Mouse (Mus musculus): ENCODE results near the gene Tfb1m. TPM values are rescaled to one million over a fixed set of nuclear protein-coding genes. Genes with fewer than 3 reads are reported as not detected.

Tfb1m gene
- polyA plus RNA-seq (2016; fragmentation: Nextera tagmentation; extraction: Ambion mirVana), result 18.4 and 20.4 TPM in 2 replicates

DNA sequence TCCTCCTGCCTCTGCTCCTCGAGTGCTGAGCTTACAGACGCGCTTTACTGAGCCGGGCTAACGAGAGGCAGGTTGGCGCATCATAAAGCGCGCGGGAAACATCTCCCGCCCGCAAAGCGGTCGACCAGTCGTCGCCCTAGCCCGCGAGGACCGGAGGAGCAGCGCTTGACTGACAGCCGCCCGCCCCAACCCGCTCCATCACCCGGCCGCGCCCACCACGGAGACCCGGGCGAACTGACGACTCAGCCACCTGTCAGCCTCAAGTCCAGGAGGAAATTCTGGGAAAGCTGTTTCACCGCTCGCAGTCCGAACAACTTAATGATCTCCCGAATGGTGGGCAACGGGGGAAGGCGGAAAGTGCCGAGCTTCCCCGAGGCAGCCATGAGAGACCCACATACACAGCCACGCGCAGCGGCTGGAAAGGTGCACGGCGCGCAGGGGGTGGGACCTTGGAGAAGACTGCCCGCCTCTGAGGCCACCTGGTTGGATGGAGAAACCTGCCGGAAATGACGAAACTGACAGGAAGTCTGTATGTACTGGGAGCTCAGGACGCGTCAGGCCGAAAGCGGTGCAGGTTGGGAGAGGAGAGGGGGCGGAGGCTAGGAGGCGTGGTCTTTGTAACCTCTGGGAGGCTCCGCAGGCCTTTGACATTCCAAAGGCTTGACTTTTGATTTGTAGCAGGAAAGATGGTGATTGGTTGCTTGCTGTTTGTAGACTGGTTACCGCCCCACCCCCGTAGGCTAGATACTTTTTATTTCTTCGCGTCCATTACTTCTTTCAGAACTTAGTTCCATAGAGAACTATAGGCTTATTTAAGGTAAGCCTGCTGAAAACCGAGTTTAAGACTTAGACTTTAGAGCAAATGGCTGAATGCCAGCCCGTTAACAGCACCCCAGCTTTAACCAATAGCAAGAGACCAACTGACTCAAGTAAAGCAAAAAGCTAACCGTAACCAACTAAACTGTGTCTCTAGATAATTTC lies at the start of gene Tfb1m:
Tfb1m (minus strand) TSS at position 451 of the 981 bp plus-strand sequence.
- H3K9me3 ChIP-seq (replicated peaks), result no peaks in the 10 kb centered on the region
- peaks cover 13% of the 10 kb centered on the region for H3K4me1 ChIP-seq (replicated peaks)
- peak within 1 kb of the TSS; percentile 70 for H3K4me2 ChIP-seq
- peak within 1 kb of the TSS; percentile 69 for H3K9ac ChIP-seq
- under 1% methylated on average over 60 of the region's 60 CpGs for WGBS
- peak within 1 kb of the TSS; percentile 55 for H3K27ac ChIP-seq (ENCODE audit: poor library complexity, severe bottlenecking)
- peak within 1 kb of the TSS; percentile 55 for H3K4me3 ChIP-seq
- H3K36me3 ChIP-seq, result 0 out of 2 replicates have a peak, but pooled peaks cover 6% of the 10 kb centered on the region
- H3K27me3 ChIP-seq (replicated peaks), result no peaks in the 10 kb centered on the region
- ATAC-seq (ENCODE audit: insufficient number of reproducible peaks, low FRiP score), result peak; percentile 99

DNA sequence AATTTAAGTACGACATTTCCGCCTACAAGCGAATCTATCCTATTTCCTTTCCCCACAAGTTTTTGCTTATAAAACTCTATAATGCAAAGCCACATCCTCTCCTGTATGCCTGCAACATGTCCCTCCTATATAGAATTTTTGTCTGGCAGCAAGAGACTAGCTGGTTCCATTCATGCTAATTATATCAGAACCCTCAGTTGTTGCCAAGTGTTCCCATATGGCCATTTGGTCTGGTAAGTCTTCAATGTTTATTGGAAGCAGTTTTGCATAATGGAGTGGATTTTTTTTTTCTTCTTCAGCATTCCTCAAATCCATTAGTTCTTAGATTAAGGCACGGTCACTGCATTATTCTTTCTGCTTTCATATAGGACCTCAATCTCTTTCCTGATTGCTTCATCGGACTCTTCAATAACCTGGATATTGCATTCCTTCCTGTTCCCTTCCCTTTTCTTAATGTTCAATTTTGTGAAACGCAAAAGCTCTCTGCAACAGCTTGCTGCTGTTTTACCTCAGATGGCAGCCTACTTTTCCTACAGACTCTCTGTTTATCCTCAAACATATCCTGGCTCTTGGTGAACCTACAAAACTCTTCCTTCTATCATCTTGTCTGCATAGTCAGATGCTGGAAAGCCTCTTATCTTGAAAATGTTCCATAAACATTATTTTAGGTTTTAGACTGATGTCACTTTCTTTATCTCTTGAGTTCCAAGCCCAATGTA lies 45.5 kb upstream of the Tfb1m start:
- Histone ChIP-seq H3K36me3 (no peaks in the 10 kb centered on the region), H3K9me3 (replicated peaks) (no peaks in the 10 kb centered on the region), H3K27me3 (replicated peaks) (no peaks in the 10 kb centered on the region), H3K9ac (no peak overlapping the region), H3K27ac (ENCODE audit: poor library complexity, severe bottlenecking) (no peak overlapping the region), H3K4me1 (replicated peaks) (no peaks in the 10 kb centered on the region), H3K4me3 (no peak overlapping the region), H3K4me2 (no peak overlapping the region)
- 79% methylated on average over 6 of the region's 6 CpGs for WGBS
- no peak for ATAC-seq (ENCODE audit: insufficient number of reproducible peaks, low FRiP score)

DNA sequence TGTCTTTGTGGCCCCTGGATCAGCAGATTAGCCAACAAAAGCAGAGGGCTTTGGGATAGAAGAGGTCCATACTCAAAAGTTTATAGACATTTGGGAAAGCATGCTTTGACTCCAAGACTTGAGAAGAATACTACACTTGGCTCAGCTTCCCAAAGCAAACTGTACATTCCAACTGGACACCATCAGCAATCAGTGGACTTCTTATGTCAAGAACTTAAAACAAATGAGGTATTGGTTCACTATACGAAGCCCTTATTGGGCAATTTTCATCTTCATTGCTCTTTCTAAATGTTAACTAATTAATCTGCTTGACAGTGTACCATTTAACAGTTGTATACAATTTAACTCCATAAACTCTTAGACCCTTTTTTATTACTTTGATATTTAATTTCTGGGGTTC lies 40.8 kb upstream of the Tfb1m start:
- H3K27me3 ChIP-seq (replicated peaks), result no peaks in the 10 kb centered on the region
- H3K4me1 ChIP-seq (replicated peaks), result no peaks in the 10 kb centered on the region
- no peak overlapping the region for H3K4me2 ChIP-seq
- no peaks in the 10 kb centered on the region for H3K9me3 ChIP-seq (replicated peaks)
- ATAC-seq (ENCODE audit: insufficient number of reproducible peaks, low FRiP score), result no peak
- H3K27ac ChIP-seq (ENCODE audit: poor library complexity, severe bottlenecking), result no peak overlapping the region
- H3K4me3 ChIP-seq, result no peak overlapping the region
- H3K9ac ChIP-seq, result no peak overlapping the region
- 62% methylated on average over 1 of the region's 1 CpGs for WGBS
- H3K36me3 ChIP-seq, result no peaks in the 10 kb centered on the region

DNA sequence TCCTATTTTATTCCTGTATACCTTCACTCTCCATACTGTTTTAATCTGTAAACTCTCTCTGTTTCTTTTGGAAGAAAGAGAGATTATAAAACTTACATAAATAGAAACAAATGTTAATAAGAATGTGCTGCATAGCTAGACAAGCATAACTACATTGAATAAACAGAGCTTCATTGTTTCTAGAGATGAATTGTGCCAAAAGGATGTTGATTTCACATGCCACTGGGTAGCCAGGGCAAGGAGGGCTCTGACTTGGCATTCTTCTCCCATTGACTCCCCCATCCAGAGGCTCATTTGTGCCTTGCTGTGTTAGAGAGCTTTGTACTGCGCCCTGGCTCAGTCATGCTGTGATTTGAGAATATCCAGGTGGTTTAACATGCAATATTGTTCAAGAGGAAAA lies 40.3 kb upstream of the Tfb1m start:
- no peak overlapping the region for H3K27ac ChIP-seq (ENCODE audit: poor library complexity, severe bottlenecking)
- ATAC-seq (ENCODE audit: insufficient number of reproducible peaks, low FRiP score), result no peak
- no peak overlapping the region for H3K4me2 ChIP-seq
- no peak overlapping the region for H3K9ac ChIP-seq
- H3K9me3 ChIP-seq (replicated peaks), result no peaks in the 10 kb centered on the region
- 52% methylated on average over 1 of the region's 1 CpGs for WGBS
- H3K4me1 ChIP-seq (replicated peaks), result no peaks in the 10 kb centered on the region
- no peaks in the 10 kb centered on the region for H3K27me3 ChIP-seq (replicated peaks)
- H3K4me3 ChIP-seq, result no peak overlapping the region
- H3K36me3 ChIP-seq, result no peaks in the 10 kb centered on the region

DNA sequence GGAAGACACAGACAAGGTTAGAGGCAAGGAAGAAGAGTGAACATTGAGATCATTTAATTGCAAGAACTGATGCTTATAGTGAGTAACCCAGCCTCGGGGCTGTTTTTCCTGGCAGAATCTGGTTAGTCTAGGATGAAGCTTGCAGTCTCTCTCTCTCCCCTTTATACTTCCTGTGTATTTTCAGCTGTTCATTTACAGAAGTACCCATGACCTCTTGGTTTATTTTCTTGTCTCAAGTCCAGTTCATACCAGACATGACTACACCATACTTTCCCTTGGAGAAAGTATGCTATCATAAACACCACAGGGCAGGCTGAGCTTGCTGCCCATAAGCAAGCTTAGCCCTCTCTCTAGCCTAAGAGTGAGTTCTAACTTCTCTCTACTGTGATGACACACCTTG lies 39.5 kb upstream of the Tfb1m start:
- Histone ChIP-seq H3K27me3 (replicated peaks) (no peaks in the 10 kb centered on the region), H3K4me1 (replicated peaks) (no peaks in the 10 kb centered on the region), H3K27ac (ENCODE audit: poor library complexity, severe bottlenecking) (no peak overlapping the region), H3K36me3 (no peaks in the 10 kb centered on the region), H3K4me3 (no peak overlapping the region), H3K4me2 (no peak overlapping the region), H3K9me3 (replicated peaks) (no peaks in the 10 kb centered on the region), H3K9ac (no peak overlapping the region)
- ATAC-seq (ENCODE audit: insufficient number of reproducible peaks, low FRiP score), result no peak
- 67% methylated on average over 1 of the region's 1 CpGs for WGBS

DNA sequence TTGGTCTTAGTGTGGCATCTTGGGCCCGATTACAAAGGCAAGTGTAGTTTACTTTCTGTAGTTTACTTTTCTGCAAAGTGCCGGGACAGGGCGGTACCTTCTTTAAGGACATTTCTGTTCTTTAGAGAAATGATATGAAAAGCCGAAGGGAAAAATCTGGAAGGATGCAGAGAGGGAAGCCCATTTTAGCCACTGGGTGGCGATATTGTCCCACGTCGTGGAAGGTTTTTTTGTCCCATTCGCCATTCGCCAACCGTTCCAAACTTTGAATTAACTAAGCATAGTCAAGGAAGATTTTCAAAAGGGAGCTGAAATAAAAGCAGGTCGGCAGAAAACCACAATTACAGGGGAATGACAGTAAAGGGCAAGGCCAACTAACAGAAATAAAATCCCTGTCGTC lies 13.3 kb upstream of the Tfb1m start:
- WGBS, result 5% methylated on average over 12 of the region's 12 CpGs
- peak overlapping the region; percentile 53 for H3K4me2 ChIP-seq
- no peaks in the 10 kb centered on the region for H3K9me3 ChIP-seq (replicated peaks)
- ATAC-seq (ENCODE audit: insufficient number of reproducible peaks, low FRiP score), result no peak
- H3K9ac ChIP-seq, result no peak overlapping the region
- no peaks in the 10 kb centered on the region for H3K4me1 ChIP-seq (replicated peaks)
- no peaks in the 10 kb centered on the region for H3K36me3 ChIP-seq
- no peak overlapping the region for H3K4me3 ChIP-seq
- no peak overlapping the region for H3K27ac ChIP-seq (ENCODE audit: poor library complexity, severe bottlenecking)
- no peaks in the 10 kb centered on the region for H3K27me3 ChIP-seq (replicated peaks)

DNA sequence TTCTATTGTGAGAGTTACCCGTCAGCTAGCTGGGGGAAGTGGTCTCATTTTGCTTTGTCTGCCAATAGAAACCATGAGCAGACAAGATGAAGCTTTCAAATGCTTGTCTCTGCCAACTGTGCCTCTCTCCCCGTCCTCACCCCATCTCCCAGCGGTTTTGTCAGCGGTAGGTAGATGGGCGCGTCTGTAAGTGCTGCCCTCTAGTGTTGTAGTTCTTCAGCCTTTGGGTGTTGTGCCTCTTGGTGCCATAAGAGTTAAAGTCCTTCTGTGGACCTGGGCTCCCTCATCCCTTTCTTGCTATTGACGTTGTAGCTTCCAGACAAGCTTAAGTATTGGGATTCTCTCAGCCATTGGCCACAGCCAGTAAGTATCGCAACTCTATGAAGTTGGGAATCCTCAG lies 4.8 kb upstream of the Tfb1m start:
- Histone ChIP-seq H3K36me3 (no peaks in the 10 kb centered on the region), H3K27ac (ENCODE audit: poor library complexity, severe bottlenecking) (no peak overlapping the region), H3K27me3 (replicated peaks) (no peaks in the 10 kb centered on the region), H3K4me2 (no peak overlapping the region), H3K4me3 (no peak overlapping the region), H3K9me3 (replicated peaks) (no peaks in the 10 kb centered on the region), H3K9ac (no peak overlapping the region), H3K4me1 (replicated peaks) (peaks cover 3% of the 10 kb centered on the region; the same call in 1 of the 2 replicates)
- 37% methylated on average over 8 of the region's 8 CpGs for WGBS
- ATAC-seq (ENCODE audit: insufficient number of reproducible peaks, low FRiP score), result no peak

DNA sequence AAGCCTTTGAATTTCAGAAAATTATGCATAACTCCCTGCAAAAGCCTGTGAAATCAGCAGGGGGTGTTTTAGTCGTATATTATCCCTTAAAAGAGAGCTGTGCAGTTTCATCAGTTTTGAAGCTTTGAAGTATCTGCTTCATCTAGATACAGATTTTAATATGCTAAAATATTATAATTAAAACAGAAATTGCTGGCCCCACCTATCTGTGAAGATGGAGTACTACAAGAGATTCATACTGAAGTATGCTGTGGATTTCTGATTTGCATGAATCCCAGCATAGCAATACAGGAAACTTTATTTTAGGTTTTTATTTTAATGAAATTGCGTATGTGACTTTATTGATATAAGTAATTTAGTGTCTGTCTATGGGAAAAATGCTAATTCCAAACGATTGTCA lies 3.0 kb upstream of the Tfb1m start:
- H3K36me3 ChIP-seq, result no peaks in the 10 kb centered on the region
- no peaks in the 10 kb centered on the region for H3K9me3 ChIP-seq (replicated peaks)
- H3K4me3 ChIP-seq, result no peak overlapping the region
- 72% methylated on average over 3 of the region's 3 CpGs for WGBS
- H3K27me3 ChIP-seq (replicated peaks), result no peaks in the 10 kb centered on the region
- peaks cover 13% of the 10 kb centered on the region for H3K4me1 ChIP-seq (replicated peaks)
- H3K4me2 ChIP-seq, result no peak overlapping the region
- ATAC-seq (ENCODE audit: insufficient number of reproducible peaks, low FRiP score), result no peak
- H3K27ac ChIP-seq (ENCODE audit: poor library complexity, severe bottlenecking), result no peak overlapping the region
- no peak overlapping the region for H3K9ac ChIP-seq

DNA sequence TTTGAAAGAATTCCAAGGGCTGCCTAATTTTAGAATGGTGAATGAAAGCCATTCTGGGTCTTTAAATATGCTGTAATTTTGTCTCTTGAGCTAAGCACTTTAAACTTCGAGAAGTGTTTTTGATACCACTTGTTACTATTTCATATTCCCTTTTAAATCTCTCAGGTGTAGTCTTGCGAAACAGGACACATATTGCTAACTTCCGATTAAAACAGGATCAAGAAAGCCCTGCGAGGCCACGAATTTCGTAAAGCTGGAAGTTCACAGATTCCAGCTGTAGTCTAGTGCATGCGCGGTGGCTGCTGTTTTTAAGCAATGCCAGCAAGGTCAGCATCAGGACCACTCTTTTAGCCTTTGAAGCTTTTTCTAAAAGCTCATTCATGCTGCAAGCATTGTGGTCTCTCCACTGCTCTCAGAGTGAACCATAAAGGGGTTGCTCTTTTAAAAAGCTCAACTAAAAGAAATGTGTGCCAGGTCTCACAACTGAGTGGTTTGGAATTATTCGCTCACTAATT lies 832 bp upstream of the Tfb1m start:
- Histone ChIP-seq H3K4me3 (peak overlapping the region; percentile 55), H3K36me3 (0 out of 2 replicates have a peak, but pooled peaks cover 6% of the 10 kb centered on the region), H3K9me3 (replicated peaks) (no peaks in the 10 kb centered on the region), H3K27ac (ENCODE audit: poor library complexity, severe bottlenecking) (peak overlapping the region; percentile 55), H3K4me1 (replicated peaks) (peaks cover 13% of the 10 kb centered on the region), H3K27me3 (replicated peaks) (no peaks in the 10 kb centered on the region), H3K4me2 (peak overlapping the region; percentile 70), H3K9ac (no peak overlapping the region)
- no peak for ATAC-seq (ENCODE audit: insufficient number of reproducible peaks, low FRiP score)
- WGBS, result 80% methylated on average over 9 of the region's 9 CpGs

DNA sequence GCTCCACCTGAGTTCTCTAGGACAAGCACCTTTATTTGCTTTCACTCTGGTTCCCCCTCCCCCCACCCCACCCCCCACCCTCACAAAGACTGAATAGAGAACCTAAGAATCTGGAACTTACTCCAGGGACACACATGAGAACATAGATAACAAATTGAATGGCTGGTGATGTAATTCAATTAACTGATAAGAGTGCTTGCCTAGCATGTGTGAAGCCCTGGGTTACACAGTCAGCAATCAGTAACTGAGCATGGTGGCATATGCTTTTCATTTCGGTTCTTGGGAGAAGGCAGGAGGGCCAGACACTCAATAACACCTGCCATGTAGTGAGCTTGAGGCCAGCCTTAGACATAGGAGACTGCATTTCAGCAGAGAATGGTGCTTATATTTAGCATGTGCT lies 1.3 kb downstream of the Tfb1m start:
- Histone ChIP-seq H3K4me2 (peak overlapping the region; percentile 70; the same call in 1 of the 2 replicates), H3K27me3 (replicated peaks) (no peaks in the 10 kb centered on the region), H3K9me3 (replicated peaks) (no peaks in the 10 kb centered on the region), H3K4me1 (replicated peaks) (peaks cover 13% of the 10 kb centered on the region), H3K36me3 (peaks cover 14% of the 10 kb centered on the region), H3K4me3 (no peak overlapping the region), H3K9ac (no peak overlapping the region; the same call in 1 of the 2 replicates), H3K27ac (ENCODE audit: poor library complexity, severe bottlenecking) (no peak overlapping the region)
- 42% methylated on average over 1 of the region's 1 CpGs for WGBS
- ATAC-seq (ENCODE audit: insufficient number of reproducible peaks, low FRiP score), result no peak

DNA sequence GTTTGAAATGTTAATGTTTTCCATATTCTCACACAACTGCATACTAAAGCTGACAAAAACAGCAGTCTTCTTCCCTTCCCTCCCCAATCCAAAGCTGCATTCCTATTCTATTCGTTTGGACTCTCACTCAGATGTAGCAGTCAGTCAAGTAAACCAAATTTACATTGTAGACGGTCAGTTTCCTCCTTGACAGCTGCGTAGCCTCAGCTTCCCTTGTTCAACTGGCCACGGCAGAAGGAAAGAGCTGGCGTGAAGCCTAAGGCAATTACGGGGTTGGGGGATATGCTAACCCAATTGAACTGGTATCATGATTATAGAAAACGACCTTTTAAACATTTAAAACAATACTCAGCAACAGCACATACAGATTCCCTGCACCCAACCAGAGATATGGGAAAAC lies 9.9 kb downstream of the Tfb1m start:
- ATAC-seq (ENCODE audit: insufficient number of reproducible peaks, low FRiP score), result no peak
- Histone ChIP-seq H3K27me3 (replicated peaks) (no peaks in the 10 kb centered on the region), H3K4me1 (replicated peaks) (no peaks in the 10 kb centered on the region), H3K9ac (no peak overlapping the region), H3K4me3 (no peak overlapping the region), H3K36me3 (peaks cover 15% of the 10 kb centered on the region), H3K27ac (ENCODE audit: poor library complexity, severe bottlenecking) (no peak overlapping the region), H3K4me2 (no peak overlapping the region), H3K9me3 (replicated peaks) (no peaks in the 10 kb centered on the region)
- WGBS, result 76% methylated on average over 7 of the region's 7 CpGs
